Mouse (Mus musculus) liver, adult 2 months (tissue): ENCODE measurements around the gene Rap1b. TPM values are rescaled to one million over a fixed set of nuclear protein-coding genes. Genes with fewer than 3 reads are reported as not detected.

Experiments
- DNase-seq: peaks from one replicate; pipeline ENCODE4 v3.0.0-alpha.2; 2011; ENCODE audit warnings: low read depth, low spot score; ENCODE audit errors: extremely low read depth
- H3K27ac ChIP-seq: fragments of 200-500 bp; replicated peaks from 2 replicates; pipeline ENCODE4 v1.5.1; 2012; ENCODE audit warnings: low read depth, mild to moderate bottlenecking, control low read depth, inconsistent platforms, low read length; ENCODE audit not compliant: insufficient read depth
- H3K27me3 ChIP-seq: fragments of 200-500 bp; 2 replicates; pipeline ENCODE4 v1.6.1; 2012; ENCODE audit warnings: mild to moderate bottlenecking, moderate library complexity, low read length, inconsistent platforms; ENCODE audit not compliant: control insufficient read depth, insufficient read depth
- H3K36me3 ChIP-seq: fragments of 200-500 bp; 2 replicates; pipeline ENCODE4 v1.6.1; 2012; ENCODE audit warnings: low read length, inconsistent platforms; ENCODE audit not compliant: control insufficient read depth, insufficient read depth
- H3K4me1 ChIP-seq: fragments of 200-500 bp; 2 replicates; pipeline ENCODE4 v1.6.1; 2011; ENCODE audit warnings: low read length; ENCODE audit not compliant: control insufficient read depth, insufficient read depth
- H3K4me3 ChIP-seq: fragments of 200-500 bp; 2 replicates; pipeline ENCODE4 v1.5.1; 2011; ENCODE audit warnings: low read depth, mild to moderate bottlenecking, control low read depth, low read length, moderate library complexity; ENCODE audit not compliant: insufficient read depth
- H3K79me2 ChIP-seq: fragments of 200-500 bp; 2 replicates; pipeline ENCODE4 v1.6.1; 2012; ENCODE audit warnings: inconsistent platforms, mild to moderate bottlenecking, low read length, moderate library complexity; ENCODE audit not compliant: control insufficient read depth, insufficient read depth
- H3K9ac ChIP-seq: fragments of 200-500 bp; 2 replicates; pipeline ENCODE4 v1.6.1; 2012; ENCODE audit warnings: low read depth, mild to moderate bottlenecking, control low read depth, inconsistent platforms, low read length
- CTCF ChIP-seq: fragments of 200-500 bp; IDR thresholded peaks from 2 replicates; pipeline ENCODE4 v1.5.1; 2011; ENCODE audit warnings: low read depth, low read length, control low read depth
- POLR2A ChIP-seq: fragments of 200-500 bp; IDR thresholded peaks from 2 replicates; pipeline ENCODE4 v1.6.1; 2011; ENCODE audit warnings: low read length, control low read depth; ENCODE audit not compliant: insufficient read depth; ENCODE audit errors: extremely low read depth
- WGBS: fragments of 180-500 bp; shearing (Covaris S2); methylation state at CpG from one replicate; pipeline ENCODE4 v1.1.7; 2018; 5-methylcytosine and 5-hydroxymethylcytosine counted together
- polyA plus RNA-seq: library from polyadenylated mRNA; depleted of rRNA; stranded (reverse); fragments of >200 nt; gene quantifications from 2 replicates; pipeline ENCODE4 v1.2.3, GENCODE M21; 2012
- total RNA-seq: library from RNA; depleted of rRNA; stranded (reverse); fragments of >200 nt; gene quantifications from 2 replicates; pipeline ENCODE4 v1.2.3, GENCODE M21; 2014

The Rap1b gene
- total and polyA plus RNA-seq, 2 experiments = 12.5 to 44.6 TPM

DNA sequence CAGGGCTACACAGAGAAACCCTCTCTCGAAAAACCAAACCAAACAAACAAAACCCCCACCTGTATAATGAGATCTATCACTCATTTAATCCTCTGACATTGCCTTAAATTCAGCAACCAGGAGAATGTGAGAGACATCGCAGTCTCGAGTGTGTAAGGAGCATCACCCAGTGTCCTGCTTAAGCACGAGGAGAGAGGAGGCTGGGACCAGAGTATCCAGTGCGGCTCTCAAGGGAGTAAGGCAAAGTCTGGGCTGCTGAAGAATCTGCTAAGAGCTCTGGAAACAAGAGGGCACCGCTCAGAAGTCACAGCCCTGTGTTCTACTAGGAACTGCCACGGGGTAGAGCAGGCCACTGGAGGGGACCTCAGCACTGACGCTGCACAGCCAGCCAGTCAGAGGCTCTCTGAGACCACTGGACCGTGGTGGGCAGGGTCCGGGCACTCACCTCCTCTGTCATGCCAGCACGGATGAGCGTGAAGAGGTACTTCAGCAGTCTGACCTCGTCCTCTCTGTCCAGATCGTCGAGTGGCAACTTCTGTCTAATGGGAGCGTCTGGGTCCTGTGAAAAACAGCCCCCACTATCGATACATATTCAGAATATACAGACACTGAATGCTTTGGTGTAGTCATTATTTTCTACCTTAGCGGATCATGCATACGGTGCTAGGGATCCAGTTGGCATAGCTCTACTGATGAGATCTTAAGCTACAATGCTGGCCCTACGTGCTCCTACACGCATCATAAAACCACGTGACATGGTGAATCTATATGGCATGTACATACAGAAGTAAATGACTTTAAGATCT, 71.6 kb downstream of the Rap1b start:
- Histone ChIP-seq H3K79me2 (no peaks in the 10 kb centered on the region), H3K27me3 (no peaks in the 10 kb centered on the region), H3K4me1 (no peaks in the 10 kb centered on the region), H3K27ac (no peak overlapping the region), H3K4me3 (no peak overlapping the region), H3K9ac (no peak overlapping the region), H3K36me3 (peaks cover 10% of the 10 kb centered on the region; the same call in 1 of the 2 replicates)
- TF ChIP-seq CTCF = no peak
- no peak for TF ChIP-seq POLR2A
- DNase-seq = no peak
- WGBS = 95% methylated on average over 22 of the region's 22 CpGs

DNA sequence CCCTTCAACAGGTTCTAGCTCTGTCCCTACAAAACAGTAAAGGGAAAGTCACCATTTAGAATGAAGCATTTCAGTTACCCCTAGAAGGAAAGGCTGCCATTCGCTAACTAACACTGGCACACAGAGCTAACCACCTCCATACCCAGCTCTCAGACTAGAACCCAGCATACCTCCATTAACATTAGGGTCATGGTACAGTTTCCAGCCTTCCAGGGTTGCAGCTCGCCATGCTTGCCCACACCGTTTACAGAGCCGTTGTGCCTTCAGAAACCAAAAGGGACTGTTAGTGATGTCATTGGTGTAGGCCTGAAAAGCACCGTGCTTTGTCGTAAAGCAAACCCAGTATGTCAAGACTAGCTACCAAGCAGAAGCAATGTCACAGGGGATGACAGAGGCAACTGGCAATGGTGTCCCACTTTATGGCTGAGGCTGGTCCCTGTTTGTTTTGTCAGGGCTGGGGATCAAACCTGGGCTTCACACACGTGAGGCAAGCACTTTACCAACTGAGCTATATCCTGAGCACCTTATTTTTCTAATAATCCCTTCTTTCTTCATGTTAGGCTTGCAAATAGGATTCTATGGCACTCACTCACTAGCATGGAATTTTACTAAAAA, 72.6 kb downstream of the Rap1b start:
- Histone ChIP-seq H3K9ac (no peak overlapping the region), H3K4me3 (no peak overlapping the region), H3K27ac (no peak overlapping the region), H3K79me2 (no peaks in the 10 kb centered on the region), H3K36me3 (peaks cover 10% of the 10 kb centered on the region; the same call in 1 of the 2 replicates), H3K27me3 (no peaks in the 10 kb centered on the region), H3K4me1 (no peaks in the 10 kb centered on the region)
- TF ChIP-seq CTCF = no peak
- TF ChIP-seq POLR2A = no peak
- DNase-seq = no peak
- WGBS = 97% methylated on average over 7 of the region's 7 CpGs

GRCm38 (mm10) chr10:117772364-117773105, 73.3 kb downstream of the Rap1b start:
- no peak for TF ChIP-seq POLR2A
- no peak for TF ChIP-seq CTCF
- H3K27ac ChIP-seq = no peak overlapping the region

GRCm38 (mm10) chr10:117771131-117771510, 74.7 kb downstream of the Rap1b start:
- peaks cover 8% of the 10 kb centered on the region; the same call in 1 of the 2 replicates for H3K36me3 ChIP-seq

More at GRCm38 (mm10) chr10:117772364-117773105, 73.3 kb downstream of the Rap1b start:
- 97% methylated on average over 17 of the region's 17 CpGs for WGBS
- H3K4me1 ChIP-seq = no peaks in the 10 kb centered on the region
- no peaks in the 10 kb centered on the region for H3K27me3 ChIP-seq
- no peak overlapping the region for H3K9ac ChIP-seq
- H3K4me3 ChIP-seq = no peak overlapping the region
- DNase-seq = no peak
- H3K36me3 ChIP-seq = peaks cover 10% of the 10 kb centered on the region; the same call in 1 of the 2 replicates
- H3K79me2 ChIP-seq = no peaks in the 10 kb centered on the region

GRCm38 (mm10) chr10:117770286-117771130, 75.3 kb downstream of the Rap1b start:
- Histone ChIP-seq H3K36me3 (peaks cover 14% of the 10 kb centered on the region; the same call in 1 of the 2 replicates), H3K27ac (no peak overlapping the region), H3K79me2 (no peaks in the 10 kb centered on the region), H3K27me3 (no peaks in the 10 kb centered on the region), H3K9ac (no peak overlapping the region), H3K4me1 (no peaks in the 10 kb centered on the region), H3K4me3 (no peak overlapping the region)
- TF ChIP-seq CTCF = no peak
- no peak for TF ChIP-seq POLR2A
- no peak for DNase-seq
- WGBS = 94% methylated on average over 18 of the region's 18 CpGs

More at GRCm38 (mm10) chr10:117771131-117771510, 74.7 kb downstream of the Rap1b start:
- no peak overlapping the region for H3K4me3 ChIP-seq
- H3K27ac ChIP-seq = no peak overlapping the region
- H3K4me1 ChIP-seq = no peaks in the 10 kb centered on the region
- H3K79me2 ChIP-seq = no peaks in the 10 kb centered on the region
- no peak overlapping the region for H3K9ac ChIP-seq
- TF ChIP-seq CTCF (no peak), POLR2A (no peak)
- no peaks in the 10 kb centered on the region for H3K27me3 ChIP-seq
- 97% methylated on average over 10 of the region's 10 CpGs for WGBS
- DNase-seq = no peak
